In the genomic region with DNA sequence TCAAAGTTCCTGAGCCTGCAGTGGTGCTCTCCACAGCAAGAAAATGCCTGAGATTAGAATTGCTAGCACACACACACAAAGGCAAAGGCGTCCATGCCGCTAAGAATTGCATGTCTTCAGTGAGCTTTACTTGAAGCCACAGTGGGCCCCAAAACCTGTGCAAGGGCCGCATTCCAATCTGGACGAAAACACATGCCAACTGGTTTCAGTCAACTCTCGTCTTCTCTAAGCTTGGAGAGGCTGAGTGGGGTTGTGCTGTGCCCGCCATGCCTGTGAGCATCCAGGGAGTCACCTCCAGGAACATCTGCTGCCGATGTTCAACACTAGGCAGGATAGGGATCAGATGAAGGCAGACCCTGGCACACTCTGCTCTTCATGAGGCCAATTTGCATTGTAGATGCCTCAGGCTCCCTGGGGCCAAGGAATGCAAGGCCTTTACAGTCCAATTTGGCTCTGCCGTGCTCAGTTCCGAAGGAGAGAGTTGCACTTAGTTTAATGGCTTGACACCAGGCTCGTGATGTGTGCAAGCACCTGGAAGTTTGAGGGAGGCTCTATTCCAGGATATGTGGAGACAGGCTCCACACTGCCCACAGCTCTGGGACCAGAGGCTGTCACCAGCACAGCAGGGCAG, we compare ENCODE assay signal across 29 mouse cellular contexts.
DNase-seq lines count a peak whose midpoint lies in the region; ATAC-seq and TF ChIP-seq lines count a peak whose summit lies in the region.
"Had no signal": no experiment of that assay in that cellular context is flagged by ENCODE, and none has a peak within 500 bp of the region (broad histone marks: within the 10 kb centered on the region; RNA-seq: fewer than 3 reads in every experiment).

No protein-coding gene starts in this region.

- H3K9ac ChIP-seq in hindbrain, postnatal 0 days (replicated peaks; ENCODE audit: low read length) = no peak overlapping the region
- no peak overlapping the region for H3K9ac ChIP-seq in hindbrain, embryonic 14.5 days
- H3K9ac ChIP-seq: embryonic facial prominence, embryonic 13.5 days; forebrain, postnatal 0 days; hindbrain, embryonic 13.5 days; kidney, embryonic 15.5 days; limb, embryonic 13.5 days; lung, embryonic 15.5 days; midbrain, embryonic 15.5 days; stomach, embryonic 15.5 days had no signal

- no peaks in the 10 kb centered on the region for H3K27me3 ChIP-seq in hindbrain, postnatal 0 days (ENCODE audit: insufficient read depth, low read length)
- H3K27me3 ChIP-seq in hindbrain, embryonic 14.5 days (ENCODE audit: control insufficient read depth, insufficient read depth, low read length) = no peaks in the 10 kb centered on the region
- H3K27me3 ChIP-seq: embryonic facial prominence, embryonic 13.5 days; hindbrain, embryonic 13.5 days; kidney, embryonic 15.5 days; lung, embryonic 15.5 days; midbrain, embryonic 15.5 days; stomach, embryonic 15.5 days had no signal

- no peak overlapping the region for H3K4me3 ChIP-seq in hindbrain, postnatal 0 days (ENCODE audit: low read length)
- H3K4me3 ChIP-seq in hindbrain, embryonic 14.5 days (replicated peaks; ENCODE audit: low read length) = no peak overlapping the region
- H3K4me3 ChIP-seq: embryonic facial prominence, embryonic 13.5 days; forebrain, embryonic 10.5 days; hindbrain, embryonic 13.5 days; kidney, embryonic 15.5 days; left cerebral cortex, adult 2 months; limb, embryonic 13.5 days; lung, embryonic 15.5 days; midbrain, embryonic 15.5 days; stomach, embryonic 15.5 days had no signal

- H3K4me1 ChIP-seq in hindbrain, postnatal 0 days (ENCODE audit: insufficient read depth, low read length) = peaks cover 9% of the 10 kb centered on the region
- H3K4me1 ChIP-seq in hindbrain, embryonic 14.5 days (replicated peaks; ENCODE audit: control insufficient read depth, insufficient read depth, low read length) = 0 out of 2 replicates have a peak, but pooled peaks cover 4% of the 10 kb centered on the region
- H3K4me1 ChIP-seq: lung, embryonic 15.5 days; stomach, embryonic 15.5 days had no signal

- ATAC-seq in hindbrain, postnatal 0 days = no peak
- ATAC-seq in hindbrain, embryonic 14.5 days (ENCODE audit: low FRiP score) = no peak
- ATAC-seq: CD4-positive, CD25-positive, alpha-beta regulatory T cell, adult 4 months; forebrain, postnatal 0 days; midbrain, embryonic 15.5 days had no signal

- WGBS in hindbrain, postnatal 0 days = 38% methylated on average over 10 of the region's 10 CpGs
- WGBS in hindbrain, embryonic 14.5 days = 43% methylated on average over 10 of the region's 10 CpGs

- no peaks in the 10 kb centered on the region for H3K9me3 ChIP-seq in hindbrain, postnatal 0 days (ENCODE audit: low read length)
- no peaks in the 10 kb centered on the region for H3K9me3 ChIP-seq in hindbrain, embryonic 14.5 days (ENCODE audit: control insufficient read depth, low read length)
- H3K9me3 ChIP-seq: embryonic facial prominence, embryonic 13.5 days; forebrain, embryonic 10.5 days; hindbrain, embryonic 13.5 days; kidney, embryonic 15.5 days; limb, embryonic 13.5 days; lung, embryonic 15.5 days; midbrain, embryonic 15.5 days; stomach, embryonic 15.5 days had no signal

- no peak overlapping the region for H3K27ac ChIP-seq in hindbrain, postnatal 0 days
- H3K27ac ChIP-seq in hindbrain, embryonic 14.5 days = no peak overlapping the region
- H3K27ac ChIP-seq: embryonic facial prominence, embryonic 13.5 days; forebrain, embryonic 10.5 days; hindbrain, embryonic 13.5 days; kidney, embryonic 15.5 days; left cerebral cortex, adult 2 months; limb, embryonic 13.5 days; lung, embryonic 15.5 days; midbrain, embryonic 15.5 days; stomach, embryonic 15.5 days had no signal

- no peak for TF ChIP-seq CTCF in hindbrain, postnatal 0 days (IDR thresholded peaks at IDR 0.05; ENCODE audit: low read depth)

- H3K4me2 ChIP-seq in hindbrain, postnatal 0 days (ENCODE audit: low read depth, low read length) = no peak overlapping the region
- no peak overlapping the region for H3K4me2 ChIP-seq in hindbrain, embryonic 14.5 days (replicated peaks)
- H3K4me2 ChIP-seq: embryonic facial prominence, embryonic 13.5 days; heart, embryonic 11.5 days; hindbrain, embryonic 13.5 days; kidney, embryonic 15.5 days; limb, embryonic 13.5 days; liver, embryonic 11.5 days; lung, embryonic 15.5 days; midbrain, embryonic 15.5 days; stomach, embryonic 15.5 days had no signal

- peak; percentile 17 for DNase-seq in hindbrain, postnatal 0 days (ENCODE audit: low spot score)
- no peak for DNase-seq in hindbrain, embryonic 14.5 days (ENCODE audit: low spot score)
- DNase-seq in ES-CJ7 (ENCODE audit: low read depth, low spot score) = peak; percentile 37
- DNase-seq in Muller cell, postnatal 12 days (ENCODE audit: inconsistent ontology term) = peak; percentile 64
- DNase-seq in forelimb bud, embryonic 11.5 days (ENCODE audit: low read depth, low spot score) = peak; percentile 26
- no peak for DNase-seq in gastrocnemius, adult 8-10 months (ENCODE audit: low spot score in 2 of 2)
- no peak for DNase-seq in c-Kit-positive CD71-positive TER-119-positive erythroid progenitor cells, embryonic 14.5 days (ENCODE audit: low spot score)
- DNase-seq: adrenal gland, postnatal 25 days; cerebellum, adult 9-11 months; embryo, embryonic 11 days; forebrain, postnatal 0 days; gastrocnemius, postnatal 14 days; heart, adult 18-20 months; heart, postnatal 36 days; kidney, adult 18-20 months; kidney, postnatal 25 days; thymus, postnatal 25 days had no signal

- H3K36me3 ChIP-seq in hindbrain, postnatal 0 days (ENCODE audit: insufficient read depth, low read length) = no peaks in the 10 kb centered on the region
- H3K36me3 ChIP-seq in hindbrain, embryonic 14.5 days (replicated peaks; ENCODE audit: control insufficient read depth, insufficient read depth) = no peaks in the 10 kb centered on the region
- H3K36me3 ChIP-seq: embryonic facial prominence, embryonic 13.5 days; forebrain, embryonic 10.5 days; hindbrain, embryonic 13.5 days; kidney, embryonic 15.5 days; limb, embryonic 13.5 days; lung, embryonic 15.5 days; midbrain, embryonic 15.5 days; stomach, embryonic 15.5 days had no signal

Comparison
In these comparisons a context has a peak if more than half of its experiments do, and no peak if none do; other contexts are left out.
1. DNase-seq: peak in hindbrain, postnatal 0 days (single experiment), ES-CJ7 (single experiment), Muller cell, postnatal 12 days (single experiment) and forelimb bud, embryonic 11.5 days (single experiment); none in hindbrain, embryonic 14.5 days (single experiment), gastrocnemius, adult 8-10 months (0 of 2) and c-Kit-positive CD71-positive TER-119-positive erythroid progenitor cells, embryonic 14.5 days (single experiment).